Mouse (Mus musculus) lung, adult 2 months (tissue): ENCODE results near the gene Ccdc188. TPM values are rescaled to one million over a fixed set of nuclear protein-coding genes. Genes with fewer than 3 reads are reported as not detected.
"Not testable (repeated sequence)": the region's sequence is repeated elsewhere in the genome, so short reads cannot be mapped to it uniquely, and the experiment has no call there.

Experiments used
- DNase-seq: peaks from one replicate; pipeline ENCODE4 v3.0.0; 2022
- H3K4me1 ChIP-seq: fragments of 200-500 bp; 2 replicates; pipeline ENCODE4 v1.6.1; 2011; ENCODE audit warnings: low read length; ENCODE audit not compliant: control insufficient read depth, insufficient read depth
- H3K4me3 ChIP-seq: fragments of 200-500 bp; replicated peaks from 2 replicates; pipeline ENCODE3; 2011; ENCODE audit warnings: low read depth, mild to moderate bottlenecking, control low read depth, low read length; ENCODE audit errors: extremely low read depth
- CTCF ChIP-seq: fragments of 200-500 bp; IDR thresholded peaks from 2 replicates; pipeline ENCODE4 v1.5.1; 2011; ENCODE audit warnings: mild to moderate bottlenecking, low read length, control low read depth; ENCODE audit not compliant: insufficient read depth
- POLR2A ChIP-seq: fragments of 200-500 bp; IDR thresholded peaks from 2 replicates; pipeline ENCODE4 v1.6.1; 2011; ENCODE audit warnings: low read depth, mild to moderate bottlenecking, control low read depth, low read length, borderline replicate concordance; ENCODE audit errors: extremely low read depth
- WGBS: fragments of 180-500 bp; shearing (Covaris S2); methylation state at CpG from one replicate; pipeline ENCODE4 v1.1.7; 2018; 5-methylcytosine and 5-hydroxymethylcytosine counted together
- polyA plus RNA-seq: library from polyadenylated mRNA; depleted of rRNA; stranded (reverse); fragments of >200 nt; gene quantifications from 2 replicates; pipeline ENCODE4 v1.2.3, GENCODE M21; 2012

Ccdc188 gene
- polyA plus RNA-seq, 1 experiment, result not detected

DNA sequence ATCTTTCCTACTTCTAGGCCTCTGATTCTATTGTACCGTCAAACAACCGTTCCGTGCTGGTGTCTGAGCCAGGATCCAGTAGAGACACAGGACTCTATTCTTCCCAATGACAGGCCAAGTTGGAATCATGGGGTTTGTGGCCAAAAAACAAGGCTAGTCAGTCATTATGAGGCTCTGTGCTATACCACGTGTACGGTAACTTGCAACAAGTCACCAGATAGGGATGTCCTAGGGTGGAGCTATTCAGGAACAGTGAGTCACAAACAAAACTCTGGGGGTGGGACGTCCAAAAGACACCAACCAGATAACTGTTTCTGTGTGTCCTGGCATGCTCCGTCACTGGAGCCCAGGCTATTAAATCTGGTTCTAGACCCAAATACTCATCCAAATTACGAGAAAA is 34.9 kb upstream of the Ccdc188 start:
- no peak overlapping the region for H3K4me3 ChIP-seq

GRCm38 (mm10) chr16:18185715-18186449 is 31.8 kb upstream of the Ccdc188 start:
- Histone ChIP-seq H3K4me1 (no peaks in the 10 kb centered on the region), H3K4me3 (no peak overlapping the region)
- TF ChIP-seq POLR2A, result no peak
- TF ChIP-seq CTCF, result no peak
- WGBS, result 78% methylated on average over 8 of the region's 8 CpGs
- no peak for DNase-seq

More for the DNA sequence above, 34.9 kb upstream of the Ccdc188 start:
- DNase-seq, result no peak
- WGBS, result 82% methylated on average over 8 of the region's 8 CpGs
- TF ChIP-seq CTCF (no peak), POLR2A (no peak)
- H3K4me1 ChIP-seq, result no peaks in the 10 kb centered on the region

GRCm38 (mm10) chr16:18186798-18187197 is 30.9 kb upstream of the Ccdc188 start:
- DNase-seq, result no peak
- Histone ChIP-seq H3K4me1 (no peaks in the 10 kb centered on the region), H3K4me3 (no peak overlapping the region)
- TF ChIP-seq CTCF (no peak), POLR2A (no peak)
- WGBS, result 55% methylated on average over 4 of the region's 4 CpGs

- DNase-seq, result no peak
- no peak for TF ChIP-seq CTCF
- TF ChIP-seq POLR2A, result no peak
- Histone ChIP-seq H3K4me1 (no peaks in the 10 kb centered on the region), H3K4me3 (no peak overlapping the region)
- WGBS, result 61% methylated on average over 3 of the region's 3 CpGs
Observed at GRCm38 (mm10) chr16:18187221-18187620, 30.5 kb upstream of the Ccdc188 start.

- Histone ChIP-seq H3K4me3 (no peak overlapping the region), H3K4me1 (no peaks in the 10 kb centered on the region)
- DNase-seq, result peak; percentile 7
- TF ChIP-seq CTCF, result no peak
- TF ChIP-seq POLR2A, result no peak
- 46% methylated on average over 2 of the region's 2 CpGs for WGBS
Observed at GRCm38 (mm10) chr16:18191006-18191405, 26.7 kb upstream of the Ccdc188 start.

DNA sequence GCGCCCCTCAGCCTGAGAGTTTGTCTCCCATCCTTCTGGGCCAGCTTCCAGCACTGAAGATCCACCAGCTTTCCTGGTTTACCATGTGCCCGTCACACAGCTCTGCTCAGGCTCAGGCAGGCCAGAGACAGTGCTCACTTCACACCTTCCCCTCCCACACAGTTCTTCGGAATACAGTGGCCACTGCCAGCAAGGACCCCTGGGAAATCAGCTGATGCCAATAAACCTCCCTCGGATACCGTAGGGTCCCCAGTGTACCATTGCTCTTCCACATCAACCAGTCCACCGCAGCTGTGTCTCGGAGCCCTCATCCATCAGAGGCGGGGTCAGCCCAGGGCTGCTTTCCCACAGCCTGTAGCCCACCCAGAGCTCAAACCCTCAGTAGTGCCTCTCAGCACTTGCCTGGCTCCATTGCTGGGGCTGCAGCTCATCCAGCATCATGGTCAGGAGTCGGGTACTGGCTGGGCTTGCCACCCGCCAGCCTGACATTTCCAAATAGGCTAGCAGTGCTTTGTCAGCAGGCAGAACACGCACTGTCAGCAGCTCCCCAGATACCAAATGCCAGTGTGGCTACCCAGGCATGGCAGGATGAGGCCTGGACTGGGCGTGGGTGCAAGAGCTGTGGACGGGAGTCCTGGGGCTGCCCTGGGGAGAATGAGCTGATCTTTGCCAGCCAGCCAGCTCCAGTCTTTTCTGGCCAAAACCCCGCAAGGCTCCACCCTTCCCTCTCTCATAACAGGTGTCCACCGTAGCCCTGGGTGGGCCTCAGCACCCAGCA is 23.3 kb upstream of the Ccdc188 start:
- H3K4me3 ChIP-seq, result no peak overlapping the region
- 64% methylated on average over 15 of the region's 15 CpGs for WGBS
- TF ChIP-seq POLR2A (no peak), CTCF (no peak)
- DNase-seq, result no peak
- no peaks in the 10 kb centered on the region for H3K4me1 ChIP-seq

GRCm38 (mm10) chr16:18195068-18195467 is 22.6 kb upstream of the Ccdc188 start:
- WGBS, result 42% methylated on average over 5 of the region's 5 CpGs
- DNase-seq, result no peak
- H3K4me3 ChIP-seq, result no peak overlapping the region
- TF ChIP-seq CTCF, result no peak
- no peak for TF ChIP-seq POLR2A
- no peaks in the 10 kb centered on the region for H3K4me1 ChIP-seq

- H3K4me3 ChIP-seq, DNase-seq, H3K4me1 ChIP-seq: not testable (repeated sequence)
- 55% methylated on average over 3 of the region's 3 CpGs for WGBS
Observed at GRCm38 (mm10) chr16:18195561-18195960, 22.1 kb upstream of the Ccdc188 start.

DNA sequence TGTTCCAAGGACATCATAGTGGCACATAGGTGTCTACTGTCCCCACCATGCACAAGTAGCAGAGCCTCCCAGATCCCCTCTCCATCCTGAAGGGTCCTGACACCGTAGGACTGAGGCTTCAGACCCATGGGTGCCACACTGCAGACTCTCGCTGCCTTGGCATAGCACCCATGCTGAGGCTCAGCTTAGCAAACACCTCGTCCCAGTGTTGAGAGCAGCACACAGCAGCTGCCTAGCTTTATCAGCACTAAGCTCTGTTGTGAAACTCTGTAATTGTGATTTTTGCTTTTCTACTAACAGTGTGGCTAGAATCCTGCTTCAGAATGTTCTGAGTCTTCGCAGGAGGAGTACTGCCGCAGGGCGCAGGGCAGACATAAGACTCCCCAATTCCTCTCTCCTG is 19.8 kb upstream of the Ccdc188 start:
- DNase-seq, result no peak

More for the DNA sequence above, 19.8 kb upstream of the Ccdc188 start:
- 76% methylated on average over 6 of the region's 6 CpGs for WGBS
- TF ChIP-seq CTCF (no peak), POLR2A (no peak)
- Histone ChIP-seq H3K4me1 (no peaks in the 10 kb centered on the region), H3K4me3 (no peak overlapping the region)
